Mouse (Mus musculus): ENCODE data around the gene Ppp2r3a.

DNA sequence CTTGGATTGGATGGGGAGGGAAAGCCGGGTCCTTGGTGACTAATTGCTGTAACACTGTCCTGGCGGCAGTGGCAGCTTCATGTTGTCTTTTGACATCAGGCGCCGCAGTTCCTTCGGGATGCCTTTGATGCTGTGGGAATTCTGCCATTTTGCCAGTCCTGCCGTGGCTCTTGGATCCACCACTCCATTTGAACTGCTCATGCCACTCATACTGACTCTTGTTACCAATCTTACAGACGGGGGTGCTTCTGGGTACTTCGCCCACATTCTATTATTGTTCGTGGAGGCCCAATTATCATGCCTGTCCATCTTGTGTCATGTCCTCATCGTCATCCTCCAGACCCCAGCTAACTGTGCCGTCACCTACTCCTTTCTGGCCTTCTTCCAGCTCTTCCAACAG, 29.7 kb upstream of the Ppp2r3a start:
- no peak for TF ChIP-seq CTCF (IDR thresholded peaks at IDR 0.05 in 2 of 3, conservative IDR thresholded peaks at IDR 0.05 in 1 of 3; ENCODE audit: control insufficient read depth in 1 of 3, insufficient read depth in 1 of 3, low read depth in 2 of 3, low read length in 3 of 3, poor library complexity in 1 of 3, severe bottlenecking in 1 of 3)
- TF ChIP-seq MYC (IDR thresholded peaks at IDR 0.05; ENCODE audit: low read depth, low read length), result no peak
- no peak for TF ChIP-seq SMC3 (IDR thresholded peaks at IDR 0.05; ENCODE audit: low read depth, low read length)
- no peak for TF ChIP-seq SIN3A (IDR thresholded peaks at IDR 0.05; ENCODE audit: low read length)
- TF ChIP-seq ZC3H11A (IDR thresholded peaks at IDR 0.05; ENCODE audit: low read depth, low read length), result no peak
- TF ChIP-seq MAX (IDR thresholded peaks at IDR 0.05; ENCODE audit: low read length), result no peak
- no peak for TF ChIP-seq GABPA (IDR thresholded peaks at IDR 0.05; ENCODE audit: low read depth, low read length)
- no peak for TF ChIP-seq CHD2 (IDR thresholded peaks at IDR 0.05; ENCODE audit: low read length)
- no peak for TF ChIP-seq ELF1 (IDR thresholded peaks at IDR 0.05; ENCODE audit: low read depth, low read length)
- TF ChIP-seq POLR2A (IDR thresholded peaks at IDR 0.05; ENCODE audit: control insufficient read depth in 1 of 2, insufficient read depth in 1 of 2, low read depth in 1 of 2, low read length in 2 of 2, poor library complexity in 1 of 2), result no peak
